Mouse (Mus musculus) spleen, adult 2 months (tissue): ENCODE measurements at regions not wholly inside any gene's neighbourhood (a gene's known extent, or its start where the extent isn't known, plus 50 kb on each side); places are given as distances from the start of the nearest gene placed in this dataset.

ENCODE experiments used
- CTCF ChIP-seq: fragments of 200-500 bp; IDR thresholded peaks from 2 replicates; pipeline ENCODE4 v1.5.1; 2011; ENCODE audit warnings: mild to moderate bottlenecking, inconsistent platforms; ENCODE audit not compliant: insufficient read depth, insufficient read length, insufficient replicate concordance; ENCODE audit errors: extremely low read depth
- POLR2A ChIP-seq: fragments of 200-500 bp; IDR thresholded peaks from 2 replicates; pipeline ENCODE4 v1.6.1; 2011; ENCODE audit warnings: low read depth, low read length, inconsistent platforms

DNA sequence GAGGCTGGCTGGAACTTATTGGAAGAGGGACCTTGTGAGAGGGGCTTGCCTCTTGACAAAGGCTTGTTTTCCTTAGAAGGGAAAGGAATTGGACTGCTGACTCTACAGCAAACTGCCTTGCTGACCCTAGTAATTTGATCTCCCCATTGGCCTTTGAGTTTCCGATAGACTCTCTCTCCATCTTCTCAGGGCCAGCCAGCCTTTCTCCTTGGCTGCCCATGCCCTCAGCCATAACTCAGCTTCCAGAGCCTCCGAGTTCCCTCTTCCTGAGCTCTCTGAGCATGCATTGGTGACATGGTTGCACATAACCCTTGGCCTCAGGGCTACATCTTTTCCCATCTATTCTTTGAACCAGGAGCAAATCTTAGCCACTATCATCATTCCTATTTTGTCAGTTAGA, 803.7 kb downstream of the Adgrl2 start:
- TF ChIP-seq CTCF (no peak), POLR2A (no peak)
